Mouse (Mus musculus) spleen, postnatal 4 days (tissue): Measurements from ENCODE around the gene Gm4565.
"Not testable (repeated sequence)": the region's sequence is repeated elsewhere in the genome, so short reads cannot be mapped to it uniquely, and the experiment has no call there.

Source experiments
- DNase-seq, 2 experiments: peaks; one replicate each; pipeline ENCODE4 v3.0.0; 2022; ENCODE audit warnings: low spot score in 2 of 2

Gm4565 gene

DNA sequence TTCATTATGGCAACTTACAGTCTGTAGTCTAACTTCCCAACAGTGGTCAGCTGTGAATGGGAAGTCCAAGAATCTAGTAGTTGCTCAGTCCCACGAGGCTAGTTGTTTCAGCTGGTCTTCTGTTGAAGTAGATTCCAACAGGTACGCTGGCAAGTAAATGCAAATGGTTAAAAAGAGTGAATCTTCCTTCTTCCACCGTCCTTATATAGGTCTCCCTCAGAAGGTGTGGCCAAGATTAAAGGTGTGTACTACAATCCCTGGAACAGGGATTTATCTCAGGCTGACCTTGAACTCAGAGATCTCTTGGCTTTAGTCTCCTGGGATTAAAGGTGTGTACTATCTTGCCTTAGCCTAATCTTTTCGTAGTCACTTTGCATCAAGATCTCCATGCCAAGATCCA lies at the start of gene Gm4565:
Gm4565 (minus strand) TSS at position 101 of the 400 bp plus-strand sequence.
- DNase-seq, result not testable (repeated sequence)

DNA sequence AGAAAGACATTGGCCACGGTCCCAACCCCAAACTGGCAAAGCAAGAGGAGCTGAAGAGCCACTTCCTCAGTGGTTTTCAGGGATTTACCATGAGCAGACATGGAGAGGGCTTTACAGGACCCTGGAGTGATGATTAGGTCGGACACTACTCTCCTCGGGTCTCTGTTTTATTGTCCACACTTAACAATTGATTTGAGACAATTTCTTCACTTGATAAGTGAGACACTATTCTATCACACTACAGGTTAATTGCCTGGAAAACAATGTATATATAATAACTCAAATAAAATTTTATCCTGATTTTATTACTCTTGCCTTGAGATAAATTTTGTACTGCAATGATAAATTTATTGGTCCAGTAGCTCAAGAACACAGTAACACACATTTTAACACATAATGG lies 22.7 kb downstream of the Gm4565 start, which contains the start of gene Gm4201:
Gm4201 (minus strand) TSS at position 101 of the 400 bp plus-strand sequence.
- not testable (repeated sequence) for DNase-seq

DNA sequence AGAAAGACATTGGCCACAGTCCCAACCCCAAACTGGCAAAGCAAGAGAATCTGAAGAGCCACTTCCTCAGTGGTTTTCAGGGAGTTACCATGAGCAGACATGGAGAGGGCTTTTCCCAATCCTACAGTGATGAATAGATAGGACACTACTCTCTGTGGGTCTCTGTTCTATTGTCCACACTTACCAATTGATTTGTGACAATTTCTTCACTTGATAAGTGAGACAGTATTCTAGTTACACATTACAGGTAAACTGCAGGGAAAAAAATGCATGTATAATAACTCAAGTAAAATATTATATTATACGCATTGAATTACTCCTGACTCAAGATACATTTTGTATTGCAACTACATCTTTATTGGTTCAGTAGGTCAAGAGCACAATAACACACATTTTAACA lies 53.1 kb downstream of the Gm4565 start, which contains the start of gene Gm8677:
Gm8677 (minus strand) TSS at position 101 of the 400 bp plus-strand sequence.
- not testable (repeated sequence) for DNase-seq
